ENCODE assay signal across 18 mouse cellular contexts in genomic region chr11:109751636-109752603, GRCm38 (mm10). TPM values are rescaled to one million over a fixed set of nuclear protein-coding genes. Genes with fewer than 3 reads are reported as not detected.
DNase-seq lines count a peak whose midpoint lies in the region; ATAC-seq and TF ChIP-seq lines count a peak whose summit lies in the region.
"Had no signal": no experiment of that assay in that cellular context is flagged by ENCODE, and none has a peak within 500 bp of the region (broad histone marks: within the 10 kb centered on the region; RNA-seq: fewer than 3 reads in every experiment).

No protein-coding gene starts in this region.

- no peak for DNase-seq in forebrain, postnatal 0 days
- DNase-seq in kidney, postnatal 0 days (ENCODE audit: low spot score) = peak; percentile 79
- no peak for DNase-seq in kidney, adult 18-20 months
- peak; percentile 35 for DNase-seq in Muller cell, postnatal 12 days (ENCODE audit: inconsistent ontology term)
- DNase-seq in midbrain, embryonic 14.5 days = peak; percentile 12
- no peak for DNase-seq in adrenal gland, postnatal 25 days
- no peak for DNase-seq in gastrocnemius, adult 18-20 months (ENCODE audit: low spot score)
- DNase-seq: cerebellum, adult 2 months; gastrocnemius, postnatal 36 days; heart, postnatal 36 days; left cerebral cortex, postnatal 4 days; thymus, postnatal 36 days had no signal

- ATAC-seq in forebrain, embryonic 12.5 days (ENCODE audit: low FRiP score) = no peak
- no peak; the same call in 1 of the 2 replicates for ATAC-seq in forebrain, postnatal 0 days
- no peak for ATAC-seq in kidney, postnatal 0 days (replicated peaks; ENCODE audit: low FRiP score, low read depth)
- no peak for ATAC-seq in midbrain, embryonic 14.5 days (ENCODE audit: low FRiP score, low TSS enrichment)
- ATAC-seq: intestine, embryonic 15.5 days; liver, embryonic 12.5 days had no signal

- H3K4me2 ChIP-seq in forebrain, embryonic 12.5 days = 0 out of 2 replicates have a peak overlapping the region, but pooled peaks have one; percentile 1
- H3K4me2 ChIP-seq in forebrain, postnatal 0 days (ENCODE audit: low read depth) = no peak overlapping the region
- no peak overlapping the region for H3K4me2 ChIP-seq in kidney, postnatal 0 days (ENCODE audit: low read length)
- H3K4me2 ChIP-seq in midbrain, embryonic 14.5 days (ENCODE audit: low read length) = peak overlapping the region; percentile 11; the same call in 1 of the 2 replicates
- H3K4me2 ChIP-seq: heart, embryonic 11.5 days; intestine, embryonic 15.5 days; liver, embryonic 12.5 days had no signal

- no peaks in the 10 kb centered on the region for H3K9me3 ChIP-seq in forebrain, embryonic 12.5 days
- H3K9me3 ChIP-seq in forebrain, postnatal 0 days (ENCODE audit: low read length) = no peaks in the 10 kb centered on the region
- no peaks in the 10 kb centered on the region for H3K9me3 ChIP-seq in kidney, postnatal 0 days (replicated peaks; ENCODE audit: low read length)
- H3K9me3 ChIP-seq in midbrain, embryonic 14.5 days (ENCODE audit: control insufficient read depth, low read length) = no peaks in the 10 kb centered on the region
- H3K9me3 ChIP-seq: intestine, embryonic 15.5 days; liver, embryonic 12.5 days; megakaryocyte, embryonic 14.5 days had no signal

- no peak overlapping the region for H3K4me3 ChIP-seq in forebrain, embryonic 12.5 days (replicated peaks)
- no peak overlapping the region for H3K4me3 ChIP-seq in forebrain, postnatal 0 days (ENCODE audit: low read depth, low read length)
- no peak overlapping the region for H3K4me3 ChIP-seq in kidney, postnatal 0 days (replicated peaks; ENCODE audit: low read depth, low read length)
- H3K4me3 ChIP-seq in midbrain, embryonic 14.5 days (replicated peaks; ENCODE audit: low read depth, low read length) = no peak overlapping the region
- H3K4me3 ChIP-seq: erythroblast, embryonic 14.5 days; intestine, embryonic 15.5 days; liver, embryonic 12.5 days; megakaryocyte, embryonic 14.5 days had no signal

- no peak overlapping the region for H3K9ac ChIP-seq in forebrain, embryonic 12.5 days
- no peak overlapping the region for H3K9ac ChIP-seq in forebrain, postnatal 0 days
- H3K9ac ChIP-seq in kidney, postnatal 0 days (ENCODE audit: low read depth, low read length) = no peak overlapping the region
- H3K9ac ChIP-seq in midbrain, embryonic 14.5 days (replicated peaks; ENCODE audit: low read length) = no peak overlapping the region
- H3K9ac ChIP-seq: intestine, embryonic 15.5 days; liver, embryonic 12.5 days had no signal

- no peak for TF ChIP-seq CTCF in forebrain, postnatal 0 days (IDR thresholded peaks at IDR 0.05; ENCODE audit: low read depth)
- no peak for TF ChIP-seq CTCF in kidney, postnatal 0 days (IDR thresholded peaks at IDR 0.05; ENCODE audit: low read depth)

- WGBS in forebrain, embryonic 12.5 days = 36% methylated on average over 12 of the region's 12 CpGs
- WGBS in forebrain, postnatal 0 days = 40% methylated on average over 12 of the region's 12 CpGs
- WGBS in kidney, postnatal 0 days = 29% methylated on average over 12 of the region's 12 CpGs
- WGBS in midbrain, embryonic 14.5 days = 41% methylated on average over 12 of the region's 12 CpGs

- peaks cover 11% of the 10 kb centered on the region for H3K4me1 ChIP-seq in forebrain, embryonic 12.5 days
- no peaks in the 10 kb centered on the region for H3K4me1 ChIP-seq in forebrain, postnatal 0 days (ENCODE audit: insufficient read depth)
- no peaks in the 10 kb centered on the region for H3K4me1 ChIP-seq in kidney, postnatal 0 days (replicated peaks; ENCODE audit: insufficient read depth, low read length)
- peaks cover 7% of the 10 kb centered on the region; the same call in 1 of the 2 replicates for H3K4me1 ChIP-seq in midbrain, embryonic 14.5 days (ENCODE audit: control insufficient read depth, insufficient read depth, low read length)
- H3K4me1 ChIP-seq: intestine, embryonic 15.5 days; liver, embryonic 12.5 days had no signal

- no peak overlapping the region for H3K27ac ChIP-seq in forebrain, embryonic 12.5 days
- no peak overlapping the region for H3K27ac ChIP-seq in forebrain, postnatal 0 days (ENCODE audit: low read depth, low read length)
- no peak overlapping the region for H3K27ac ChIP-seq in kidney, postnatal 0 days
- no peak overlapping the region for H3K27ac ChIP-seq in midbrain, embryonic 14.5 days (replicated peaks; ENCODE audit: low read depth, low read length)
- H3K27ac ChIP-seq: intestine, embryonic 15.5 days; liver, embryonic 12.5 days had no signal

- H3K36me3 ChIP-seq in forebrain, embryonic 12.5 days (replicated peaks) = no peaks in the 10 kb centered on the region
- H3K36me3 ChIP-seq in forebrain, postnatal 0 days (ENCODE audit: insufficient read depth) = no peaks in the 10 kb centered on the region
- H3K36me3 ChIP-seq in kidney, postnatal 0 days (ENCODE audit: insufficient read depth, low read length) = no peaks in the 10 kb centered on the region
- no peaks in the 10 kb centered on the region for H3K36me3 ChIP-seq in midbrain, embryonic 14.5 days (ENCODE audit: control insufficient read depth, insufficient read depth, low read length)
- H3K36me3 ChIP-seq: intestine, embryonic 15.5 days; liver, embryonic 12.5 days had no signal

- H3K27me3 ChIP-seq in forebrain, embryonic 12.5 days = no peaks in the 10 kb centered on the region
- no peaks in the 10 kb centered on the region for H3K27me3 ChIP-seq in forebrain, postnatal 0 days (ENCODE audit: insufficient read depth, low read length)
- H3K27me3 ChIP-seq in kidney, postnatal 0 days (ENCODE audit: insufficient read depth, low read length) = no peaks in the 10 kb centered on the region
- no peaks in the 10 kb centered on the region for H3K27me3 ChIP-seq in midbrain, embryonic 14.5 days (ENCODE audit: control insufficient read depth, insufficient read depth, low read length)
- H3K27me3 ChIP-seq: intestine, embryonic 15.5 days; liver, embryonic 12.5 days had no signal

RNA-seq across cellular contexts. Expression of gene Fam20a, which starts 29.8 kb away (rescaled TPM):
- polyA plus RNA-seq in forebrain, embryonic 12.5 days (2016; fragmentation: Nextera tagmentation; extraction: Ambion mirVana) = 1.4 and 1.7 TPM in 2 replicates
- total RNA-seq in forebrain, postnatal 0 days (2014; rRNA removed) = 2.8 and 4.3 TPM in 2 replicates
- polyA plus RNA-seq in forebrain, postnatal 0 days (2015; fragmentation: Nextera tagmentation; extraction: Ambion mirVana) = 4.0 and 4.6 TPM in 2 replicates
- 4.9 and 5.8 TPM in 2 replicates for polyA plus RNA-seq in kidney, postnatal 0 days (2015; fragmentation: Nextera tagmentation; extraction: Ambion mirVana)
- 1.00 and 3.1 TPM in 2 replicates for polyA plus RNA-seq in midbrain, embryonic 14.5 days (2014; fragmentation: Nextera tagmentation; extraction: Ambion mirVana)
- 3.4 and 3.7 TPM in 2 replicates for total RNA-seq in adrenal gland, postnatal 25 days (2021)
- total RNA-seq in gastrocnemius, adult 18-20 months (2021) = 1 to 10 TPM; 1.2 to 2.0 TPM
- polyA plus RNA-seq: erythroblast, embryonic 14.5 days had no signal

Comparison
In these comparisons a context has a peak if more than half of its experiments do, and no peak if none do; other contexts are left out.
1. H3K4me2 ChIP-seq: peak in forebrain, embryonic 12.5 days (single experiment) and midbrain, embryonic 14.5 days (single experiment); none in forebrain, postnatal 0 days (single experiment) and kidney, postnatal 0 days (single experiment).
2. DNase-seq: peak in kidney, postnatal 0 days (single experiment), Muller cell, postnatal 12 days (single experiment) and midbrain, embryonic 14.5 days (single experiment); none in forebrain, postnatal 0 days (single experiment), kidney, adult 18-20 months (single experiment), adrenal gland, postnatal 25 days (single experiment) and gastrocnemius, adult 18-20 months (single experiment).